In genomic region chr4:48725660-48726348, GRCm38 (mm10) we compare ENCODE assay signal across 9 mouse cellular contexts.
DNase-seq lines count a peak whose midpoint lies in the region; ATAC-seq and TF ChIP-seq lines count a peak whose summit lies in the region.
"Had no signal": no experiment of that assay in that cellular context is flagged by ENCODE, and none has a peak within 500 bp of the region (broad histone marks: within the 10 kb centered on the region; RNA-seq: fewer than 3 reads in every experiment).

No protein-coding gene starts in this region.

- H3K4me1 ChIP-seq in limb, embryonic 11.5 days (ENCODE audit: control insufficient read depth, insufficient read depth, low read length): no peaks in the 10 kb centered on the region
- H3K4me1 ChIP-seq in limb, embryonic 10.5 days: 0 out of 2 replicates have a peak, but pooled peaks cover 3% of the 10 kb centered on the region
- H3K4me1 ChIP-seq in hindbrain, embryonic 12.5 days: peaks cover 20% of the 10 kb centered on the region
- H3K4me1 ChIP-seq in limb, embryonic 14.5 days (ENCODE audit: control insufficient read depth, insufficient read depth, low read length): no peaks in the 10 kb centered on the region

- H3K9me3 ChIP-seq in limb, embryonic 11.5 days (ENCODE audit: control insufficient read depth, low read length): no peaks in the 10 kb centered on the region
- H3K9me3 ChIP-seq in limb, embryonic 10.5 days (replicated peaks): no peaks in the 10 kb centered on the region
- no peaks in the 10 kb centered on the region for H3K9me3 ChIP-seq in hindbrain, embryonic 12.5 days (replicated peaks)
- H3K9me3 ChIP-seq in limb, embryonic 14.5 days (ENCODE audit: control insufficient read depth, low read length): no peaks in the 10 kb centered on the region

- no peak overlapping the region for H3K4me3 ChIP-seq in limb, embryonic 11.5 days (ENCODE audit: low read depth, low read length)
- H3K4me3 ChIP-seq in limb, embryonic 10.5 days: no peak overlapping the region
- no peak overlapping the region for H3K4me3 ChIP-seq in hindbrain, embryonic 12.5 days
- H3K4me3 ChIP-seq in limb, embryonic 14.5 days (replicated peaks; ENCODE audit: low read length): no peak overlapping the region

- no peak overlapping the region for H3K27ac ChIP-seq in limb, embryonic 11.5 days (replicated peaks; ENCODE audit: low read depth, low read length)
- no peak overlapping the region for H3K27ac ChIP-seq in limb, embryonic 10.5 days
- H3K27ac ChIP-seq in hindbrain, embryonic 12.5 days: peak overlapping the region; percentile 66
- no peak overlapping the region for H3K27ac ChIP-seq in limb, embryonic 14.5 days (replicated peaks; ENCODE audit: low read depth, low read length)

- H3K36me3 ChIP-seq in limb, embryonic 11.5 days (ENCODE audit: control insufficient read depth, insufficient read depth, low read length): no peaks in the 10 kb centered on the region
- no peaks in the 10 kb centered on the region for H3K36me3 ChIP-seq in limb, embryonic 10.5 days
- H3K36me3 ChIP-seq in hindbrain, embryonic 12.5 days: no peaks in the 10 kb centered on the region
- H3K36me3 ChIP-seq in limb, embryonic 14.5 days (ENCODE audit: control insufficient read depth, insufficient read depth, low read length): no peaks in the 10 kb centered on the region

- peak; percentile 30 for DNase-seq in limb, embryonic 11.5 days (ENCODE audit: low spot score)
- DNase-seq in limb, embryonic 10.5 days (ENCODE audit: low spot score): no peak
- DNase-seq in limb, embryonic 14.5 days (ENCODE audit: low spot score): peak; percentile 37
- DNase-seq in right cerebral cortex, postnatal 4 days: peak; percentile 45
- DNase-seq in kidney, adult 18-20 months: no peak
- no peak for DNase-seq in adrenal gland, postnatal 4 days (ENCODE audit: low spot score in 2 of 2)
- no peak for DNase-seq in ovary, adult 18-20 months (ENCODE audit: low spot score)
- DNase-seq: kidney, adult 2 months had no signal

- ATAC-seq in limb, embryonic 11.5 days (ENCODE audit: insufficient number of reproducible peaks, low FRiP score, low TSS enrichment, low read depth): no peak
- ATAC-seq in hindbrain, embryonic 12.5 days (ENCODE audit: low FRiP score): peak; percentile 83
- ATAC-seq in limb, embryonic 14.5 days (ENCODE audit: low FRiP score, low read depth): peak; percentile 44

- no peak for TF ChIP-seq POLR2A in limb, embryonic 14.5 days (IDR thresholded peaks at IDR 0.05; ENCODE audit: borderline replicate concordance, extremely low read depth, insufficient read depth, insufficient read length)

- H3K27me3 ChIP-seq in limb, embryonic 11.5 days (ENCODE audit: control insufficient read depth, insufficient read depth, low read length): no peaks in the 10 kb centered on the region
- no peaks in the 10 kb centered on the region for H3K27me3 ChIP-seq in limb, embryonic 10.5 days (ENCODE audit: low read depth, poor library complexity, severe bottlenecking)
- no peaks in the 10 kb centered on the region for H3K27me3 ChIP-seq in hindbrain, embryonic 12.5 days
- H3K27me3 ChIP-seq in limb, embryonic 14.5 days (ENCODE audit: control insufficient read depth, insufficient read depth, low read length): no peaks in the 10 kb centered on the region

- H3K4me2 ChIP-seq in limb, embryonic 11.5 days (ENCODE audit: low read depth, severe bottlenecking): no peak overlapping the region
- no peak overlapping the region for H3K4me2 ChIP-seq in hindbrain, embryonic 12.5 days (replicated peaks)
- H3K4me2 ChIP-seq in limb, embryonic 14.5 days (replicated peaks; ENCODE audit: low read depth, low read length, severe bottlenecking): no peak overlapping the region

- 70% methylated on average over 13 of the region's 13 CpGs for WGBS in limb, embryonic 11.5 days
- WGBS in limb, embryonic 10.5 days: 75% methylated on average over 13 of the region's 13 CpGs
- WGBS in hindbrain, embryonic 12.5 days: 34% methylated on average over 13 of the region's 13 CpGs
- WGBS in limb, embryonic 14.5 days: 57% methylated on average over 13 of the region's 13 CpGs

- no peak overlapping the region for H3K9ac ChIP-seq in limb, embryonic 11.5 days (ENCODE audit: low read length)
- H3K9ac ChIP-seq in hindbrain, embryonic 12.5 days: no peak overlapping the region
- no peak overlapping the region for H3K9ac ChIP-seq in limb, embryonic 14.5 days (ENCODE audit: low read depth, low read length, severe bottlenecking)

Comparison
In these comparisons a context has a peak if more than half of its experiments do, and no peak if none do; other contexts are left out.
1. DNase-seq: peak in limb, embryonic 11.5 days (single experiment), limb, embryonic 14.5 days (single experiment) and right cerebral cortex, postnatal 4 days (single experiment); none in limb, embryonic 10.5 days (single experiment), kidney, adult 18-20 months (single experiment), adrenal gland, postnatal 4 days (0 of 2) and ovary, adult 18-20 months (single experiment).